Mouse (Mus musculus): ENCODE data around the gene Ppp4r3b. TPM values are rescaled to one million over a fixed set of nuclear protein-coding genes. Genes with fewer than 3 reads are reported as not detected.

Gene Ppp4r3b
- total and polyA plus RNA-seq, 3 experiments, result 58.9 to 145 (median 95.7) TPM

GRCm38 (mm10) chr11:29216196-29216595 lies 43.5 kb downstream of the Ppp4r3b start:
- TF ChIP-seq TAL1 (IDR thresholded peaks at IDR 0.05; ENCODE audit: low read length) (peak; percentile 23), GATA1 (IDR thresholded peaks at IDR 0.05; ENCODE audit: low read depth, low read length) (peak; percentile 48), EP300 (IDR thresholded peaks at IDR 0.05; ENCODE audit: low read depth in 1 of 2, low read length in 2 of 2) (0 out of 4 replicates have a peak, but pooled peaks of 1 of the 2 experiments have one; percentile 11), TCF12 (IDR thresholded peaks at IDR 0.05; ENCODE audit: low read depth, low read length) (peak; percentile 32; the same call in 1 of the 2 replicates), ETS1 (IDR thresholded peaks at IDR 0.05; ENCODE audit: low read depth, low read length) (no peak), CTCF (IDR thresholded peaks at IDR 0.05 in 2 of 3, conservative IDR thresholded peaks at IDR 0.05 in 1 of 3; ENCODE audit: control insufficient read depth in 1 of 3, insufficient read depth in 1 of 3, low read depth in 2 of 3, low read length in 3 of 3, poor library complexity in 1 of 3, severe bottlenecking in 1 of 3) (no peak)
- H3K4me3 ChIP-seq (ENCODE audit: control insufficient read depth in 1 of 2, insufficient read depth in 1 of 2, low read depth in 2 of 2, low read length in 2 of 2), result no peak overlapping the region
- H3K27ac ChIP-seq (ENCODE audit: control insufficient read depth, low read depth, low read length), result no peak overlapping the region
- H3K9me3 ChIP-seq (replicated peaks; ENCODE audit: insufficient read depth, low read length), result no peaks in the 10 kb centered on the region
- no peaks in the 10 kb centered on the region for H3K27me3 ChIP-seq (ENCODE audit: control insufficient read depth in 1 of 2, insufficient read depth in 2 of 2, low read length in 2 of 2)
- DNase-seq (ENCODE audit: low read depth, low spot score), result peak; percentile 40
- no peaks in the 10 kb centered on the region for H3K4me1 ChIP-seq (ENCODE audit: control insufficient read depth in 1 of 2, insufficient read depth in 2 of 2, low read length in 2 of 2)
- peaks cover 14 to 80% of the 10 kb centered on the region in 2 experiments for H3K36me3 ChIP-seq (ENCODE audit: control insufficient read depth in 1 of 2, insufficient read depth in 2 of 2, low read length in 2 of 2)
- no peak overlapping the region for H3K9ac ChIP-seq (ENCODE audit: control insufficient read depth, low read depth, low read length, poor library complexity, severe bottlenecking)
- no peaks in the 10 kb centered on the region; the same call in 1 of the 2 replicates for H3K79me2 ChIP-seq (ENCODE audit: control insufficient read depth, insufficient read depth, low read length, poor library complexity)

- H3K4me3 ChIP-seq (ENCODE audit: control insufficient read depth in 1 of 2, insufficient read depth in 1 of 2, low read depth in 2 of 2, low read length in 2 of 2), result no peak overlapping the region
- H3K27me3 ChIP-seq (ENCODE audit: control insufficient read depth in 1 of 2, insufficient read depth in 2 of 2, low read length in 2 of 2), result no peaks in the 10 kb centered on the region
- no peaks in the 10 kb centered on the region for H3K9me3 ChIP-seq (replicated peaks; ENCODE audit: insufficient read depth, low read length)
- TF ChIP-seq MYB (IDR thresholded peaks at IDR 0.05; ENCODE audit: low read depth, low read length), result no peak
- no peak for TF ChIP-seq MXI1 (IDR thresholded peaks at IDR 0.05; ENCODE audit: low read depth, low read length)
- TF ChIP-seq USF1 (IDR thresholded peaks at IDR 0.05; ENCODE audit: low read depth, low read length), result no peak
- H3K79me2 ChIP-seq (ENCODE audit: control insufficient read depth, insufficient read depth, low read length, poor library complexity), result no peaks in the 10 kb centered on the region; the same call in 1 of the 2 replicates
- no peak for DNase-seq (ENCODE audit: low read depth, low spot score)
- H3K9ac ChIP-seq (ENCODE audit: control insufficient read depth, low read depth, low read length, poor library complexity, severe bottlenecking), result no peak overlapping the region
- H3K36me3 ChIP-seq (ENCODE audit: control insufficient read depth in 1 of 2, insufficient read depth in 2 of 2, low read length in 2 of 2), result peaks cover 24 to 77% of the 10 kb centered on the region in 2 experiments
- H3K27ac ChIP-seq (ENCODE audit: control insufficient read depth, low read depth, low read length), result no peak overlapping the region
- H3K4me1 ChIP-seq (ENCODE audit: control insufficient read depth in 1 of 2, insufficient read depth in 2 of 2, low read length in 2 of 2), result peaks cover 0 to 5% of the 10 kb centered on the region in 2 experiments; a peak in 2 of 4 replicates
These were observed 46.4 kb downstream of the Ppp4r3b start for GRCm38 (mm10) chr11:29219055-29219454.

GRCm38 (mm10) chr11:29222310-29222709 lies 49.6 kb downstream of the Ppp4r3b start:
- Histone ChIP-seq H3K27ac (ENCODE audit: control insufficient read depth, low read depth, low read length) (no peak overlapping the region), H3K36me3 (ENCODE audit: control insufficient read depth in 1 of 2, insufficient read depth in 2 of 2, low read length in 2 of 2) (peaks cover 10 to 77% of the 10 kb centered on the region in 2 experiments), H3K4me1 (ENCODE audit: control insufficient read depth in 1 of 2, insufficient read depth in 2 of 2, low read length in 2 of 2) (peaks cover 0 to 5% of the 10 kb centered on the region in 2 experiments; a peak in 2 of 4 replicates), H3K27me3 (ENCODE audit: control insufficient read depth in 1 of 2, insufficient read depth in 2 of 2, low read length in 2 of 2) (no peaks in the 10 kb centered on the region), H3K9me3 (replicated peaks; ENCODE audit: insufficient read depth, low read length) (no peaks in the 10 kb centered on the region), H3K9ac (ENCODE audit: control insufficient read depth, low read depth, low read length, poor library complexity, severe bottlenecking) (no peak overlapping the region), H3K79me2 (ENCODE audit: control insufficient read depth, insufficient read depth, low read length, poor library complexity) (no peaks in the 10 kb centered on the region; the same call in 1 of the 2 replicates), H3K4me3 (ENCODE audit: control insufficient read depth in 1 of 2, insufficient read depth in 1 of 2, low read depth in 2 of 2, low read length in 2 of 2) (no peak overlapping the region)
- TF ChIP-seq CHD1 (IDR thresholded peaks at IDR 0.05; ENCODE audit: low read depth, low read length), result no peak
- no peak for TF ChIP-seq USF2 (IDR thresholded peaks at IDR 0.05; ENCODE audit: borderline replicate concordance in 1 of 2, insufficient read depth in 1 of 2, low read depth in 1 of 2, low read length in 2 of 2)
- no peak for TF ChIP-seq MYB (IDR thresholded peaks at IDR 0.05; ENCODE audit: low read depth, low read length)
- no peak for TF ChIP-seq MXI1 (IDR thresholded peaks at IDR 0.05; ENCODE audit: low read depth, low read length)
- TF ChIP-seq E2F4 (IDR thresholded peaks at IDR 0.05; ENCODE audit: borderline replicate concordance, low read depth, low read length), result no peak
- no peak for TF ChIP-seq CHD2 (IDR thresholded peaks at IDR 0.05; ENCODE audit: low read length)
- TF ChIP-seq GATA1 (IDR thresholded peaks at IDR 0.05; ENCODE audit: low read depth, low read length), result peak; percentile 78
- no peak for DNase-seq (ENCODE audit: low read depth, low spot score)
